18 mouse cellular contexts compared by ENCODE assay signal in genomic region chr8:60965306-60965705, GRCm38 (mm10). TPM values are rescaled to one million over a fixed set of nuclear protein-coding genes. Genes with fewer than 3 reads are reported as not detected.
DNase-seq lines count a peak whose midpoint lies in the region; ATAC-seq and TF ChIP-seq lines count a peak whose summit lies in the region.
"Had no signal": no experiment of that assay in that cellular context is flagged by ENCODE, and none has a peak within 500 bp of the region (broad histone marks: within the 10 kb centered on the region; RNA-seq: fewer than 3 reads in every experiment).

No protein-coding gene starts in this region.

- 0 out of 2 replicates have a peak overlapping the region, but pooled peaks have one; percentile 6 for H3K27ac ChIP-seq in heart, embryonic 16.5 days (ENCODE audit: low read length)
- no peak overlapping the region for H3K27ac ChIP-seq in heart, embryonic 12.5 days (ENCODE audit: poor library complexity, severe bottlenecking)
- H3K27ac ChIP-seq in liver, embryonic 12.5 days: peak overlapping the region; percentile 23; the same call in 1 of the 2 replicates
- H3K27ac ChIP-seq in stomach, embryonic 15.5 days: no peak overlapping the region
- H3K27ac ChIP-seq in cerebellum, adult 2 months (ENCODE audit: insufficient read depth, low read length): no peak overlapping the region
- H3K27ac ChIP-seq: hindbrain, postnatal 0 days; kidney, embryonic 15.5 days; layer of hippocampus, adult 2 months had no signal

- H3K36me3 ChIP-seq in heart, embryonic 16.5 days (ENCODE audit: control insufficient read depth, insufficient read depth): no peaks in the 10 kb centered on the region
- H3K36me3 ChIP-seq in heart, embryonic 12.5 days: no peaks in the 10 kb centered on the region
- H3K36me3 ChIP-seq in liver, embryonic 12.5 days: no peaks in the 10 kb centered on the region
- no peaks in the 10 kb centered on the region for H3K36me3 ChIP-seq in stomach, embryonic 15.5 days
- H3K36me3 ChIP-seq: kidney, embryonic 15.5 days had no signal

- peak; percentile 20 for DNase-seq in ZHBTc4 (ENCODE audit: low read depth, low spot score)
- DNase-seq in thymus, postnatal 10 days (ENCODE audit: low spot score in 2 of 2): no peak
- DNase-seq in cerebellum, adult 2 months: no peak
- DNase-seq: adrenal gland, postnatal 36 days; cerebellum, postnatal 25 days; forebrain, postnatal 0 days; gastrocnemius, postnatal 10 days; heart, postnatal 10 days; lung, postnatal 4 days; midbrain, embryonic 14.5 days; right cerebral cortex, adult 18-20 months had no signal

- ATAC-seq in heart, embryonic 16.5 days (replicated peaks; ENCODE audit: extremely low read depth, insufficient read depth, low FRiP score): 0 out of 2 replicates have a peak, but pooled peaks have one; percentile 52
- ATAC-seq in heart, embryonic 12.5 days (ENCODE audit: insufficient number of reproducible peaks, low FRiP score): no peak
- peak; percentile 30; the same call in 1 of the 2 replicates for ATAC-seq in liver, embryonic 12.5 days
- peak; percentile 56 for ATAC-seq in stomach, embryonic 15.5 days (ENCODE audit: insufficient read depth, low FRiP score, low read depth)
- ATAC-seq: forebrain, postnatal 0 days; hindbrain, postnatal 0 days had no signal

- no peak for TF ChIP-seq POLR2A in cerebellum, adult 2 months (IDR thresholded peaks at IDR 0.05; ENCODE audit: borderline replicate concordance, insufficient read depth, low read length)

- 26% methylated on average over 6 of the region's 6 CpGs for WGBS in heart, embryonic 16.5 days
- WGBS in heart, embryonic 12.5 days: 35% methylated on average over 6 of the region's 6 CpGs
- WGBS in liver, embryonic 12.5 days (ENCODE audit: insufficient replicate concordance): 24% methylated on average over 6 of the region's 6 CpGs
- 51% methylated on average over 6 of the region's 6 CpGs for WGBS in stomach, embryonic 15.5 days
- 76% methylated on average over 6 of the region's 6 CpGs for WGBS in cerebellum, adult 2 months

- H3K4me1 ChIP-seq in heart, embryonic 16.5 days (ENCODE audit: control insufficient read depth, insufficient read depth, low read length): peaks cover 25% of the 10 kb centered on the region
- peaks cover 31% of the 10 kb centered on the region for H3K4me1 ChIP-seq in heart, embryonic 12.5 days (replicated peaks)
- peaks cover 76% of the 10 kb centered on the region for H3K4me1 ChIP-seq in liver, embryonic 12.5 days
- 0 out of 2 replicates have a peak, but pooled peaks cover 2% of the 10 kb centered on the region for H3K4me1 ChIP-seq in stomach, embryonic 15.5 days
- H3K4me1 ChIP-seq in cerebellum, adult 2 months (ENCODE audit: control insufficient read depth, insufficient read depth, low read length): peaks cover 6% of the 10 kb centered on the region

- TF ChIP-seq CTCF in cerebellum, adult 2 months (IDR thresholded peaks at IDR 0.05; ENCODE audit: borderline replicate concordance, insufficient read depth, low read depth, low read length): no peak

- H3K9me3 ChIP-seq in heart, embryonic 16.5 days (replicated peaks; ENCODE audit: control insufficient read depth, low read length): no peaks in the 10 kb centered on the region
- H3K9me3 ChIP-seq in heart, embryonic 12.5 days (replicated peaks): no peaks in the 10 kb centered on the region
- H3K9me3 ChIP-seq in liver, embryonic 12.5 days (replicated peaks): no peaks in the 10 kb centered on the region
- H3K9me3 ChIP-seq in stomach, embryonic 15.5 days: no peaks in the 10 kb centered on the region
- H3K9me3 ChIP-seq: kidney, embryonic 15.5 days had no signal

- no peak overlapping the region for H3K4me3 ChIP-seq in heart, embryonic 16.5 days (ENCODE audit: low read length)
- no peak overlapping the region for H3K4me3 ChIP-seq in heart, embryonic 12.5 days
- H3K4me3 ChIP-seq in liver, embryonic 12.5 days: no peak overlapping the region
- no peak overlapping the region for H3K4me3 ChIP-seq in stomach, embryonic 15.5 days (replicated peaks)
- H3K4me3 ChIP-seq in cerebellum, adult 2 months (replicated peaks; ENCODE audit: insufficient read depth, low read depth, low read length): no peak overlapping the region
- H3K4me3 ChIP-seq: kidney, embryonic 15.5 days; layer of hippocampus, adult 2 months had no signal

- no peak overlapping the region for H3K4me2 ChIP-seq in heart, embryonic 16.5 days (ENCODE audit: low read depth, low read length)
- no peak overlapping the region for H3K4me2 ChIP-seq in heart, embryonic 12.5 days
- peak overlapping the region; percentile 34 for H3K4me2 ChIP-seq in liver, embryonic 12.5 days
- H3K4me2 ChIP-seq in stomach, embryonic 15.5 days: no peak overlapping the region
- H3K4me2 ChIP-seq: kidney, embryonic 15.5 days had no signal

- no peaks in the 10 kb centered on the region for H3K27me3 ChIP-seq in heart, embryonic 16.5 days (ENCODE audit: control insufficient read depth, insufficient read depth, low read length)
- no peaks in the 10 kb centered on the region for H3K27me3 ChIP-seq in heart, embryonic 12.5 days (replicated peaks)
- no peaks in the 10 kb centered on the region for H3K27me3 ChIP-seq in liver, embryonic 12.5 days (replicated peaks)
- H3K27me3 ChIP-seq in stomach, embryonic 15.5 days (replicated peaks): no peaks in the 10 kb centered on the region
- H3K27me3 ChIP-seq in cerebellum, adult 2 months (ENCODE audit: control insufficient read depth, insufficient read depth, low read length): no peaks in the 10 kb centered on the region
- H3K27me3 ChIP-seq: kidney, embryonic 15.5 days had no signal

- H3K9ac ChIP-seq in heart, embryonic 16.5 days (ENCODE audit: low read length): no peak overlapping the region
- H3K9ac ChIP-seq in heart, embryonic 12.5 days: no peak overlapping the region
- no peak overlapping the region for H3K9ac ChIP-seq in liver, embryonic 12.5 days
- no peak overlapping the region for H3K9ac ChIP-seq in stomach, embryonic 15.5 days
- H3K9ac ChIP-seq: forebrain, postnatal 0 days; kidney, embryonic 15.5 days had no signal

RNA-seq across cellular contexts. Expression of gene Clcn3, which starts 17.8 kb away (rescaled TPM):
- 21.2 TPM in 2 replicates for polyA plus RNA-seq in heart, embryonic 16.5 days (2015; fragmentation: Nextera tagmentation; extraction: Ambion mirVana)
- polyA plus RNA-seq in heart, embryonic 12.5 days (2016; fragmentation: Nextera tagmentation; extraction: Ambion mirVana): 30.6 and 32.3 TPM in 2 replicates
- 43.8 and 44.9 TPM in 2 replicates for polyA plus RNA-seq in liver, embryonic 12.5 days (2016; fragmentation: Nextera tagmentation; extraction: Ambion mirVana)
- 28.3 and 29.2 TPM in 2 replicates for polyA plus RNA-seq in stomach, embryonic 15.5 days (2015; fragmentation: Nextera tagmentation; extraction: Ambion mirVana)
- polyA plus RNA-seq in cerebellum, adult 2 months (2012; rRNA removed): 81.0 and 82.3 TPM in 2 replicates

RNA-seq across cellular contexts. Expression of gene Nek1, which starts 27.7 kb away (rescaled TPM):
- polyA plus RNA-seq in heart, embryonic 16.5 days (2015; fragmentation: Nextera tagmentation; extraction: Ambion mirVana): 11.3 and 11.8 TPM in 2 replicates
- polyA plus RNA-seq in heart, embryonic 12.5 days (2016; fragmentation: Nextera tagmentation; extraction: Ambion mirVana): 14.3 and 14.4 TPM in 2 replicates
- polyA plus RNA-seq in liver, embryonic 12.5 days (2016; fragmentation: Nextera tagmentation; extraction: Ambion mirVana): 10.1 and 10.6 TPM in 2 replicates
- 17.2 and 17.8 TPM in 2 replicates for polyA plus RNA-seq in stomach, embryonic 15.5 days (2015; fragmentation: Nextera tagmentation; extraction: Ambion mirVana)
- 22.5 and 23.6 TPM in 2 replicates for polyA plus RNA-seq in cerebellum, adult 2 months (2012; rRNA removed)

Comparison
In these comparisons a context has a peak if more than half of its experiments do, and no peak if none do; other contexts are left out.
1. H3K27ac ChIP-seq: peak in heart, embryonic 16.5 days (single experiment) and liver, embryonic 12.5 days (single experiment); none in heart, embryonic 12.5 days (single experiment), stomach, embryonic 15.5 days (single experiment) and cerebellum, adult 2 months (single experiment).